Mouse (Mus musculus): Measurements from ENCODE around the gene Serpine2. TPM values are rescaled to one million over a fixed set of nuclear protein-coding genes. Genes with fewer than 3 reads are reported as not detected.

Serpine2 gene
- 637 TPM for polyA plus RNA-seq (2014; fragmentation: Illumina TruSeq; extraction: RNeasy Lipid Tissue Mini Kit (QIAGEN cat#74804))

GRCm38 (mm10) chr1:79861130-79861942 is at the start of gene Serpine2:
Gene Serpine2 (minus strand): TSS chr1:79861180.

GRCm38 (mm10) chr1:79775927-79776458 is 85.0 kb downstream of the Serpine2 start, which contains the start of the genes Mrpl44 and Wdfy1:
Gene Mrpl44 (plus strand): TSS chr1:79776018.
Gene Wdfy1 (minus strand): TSS chr1:79776143.

Other genes with a start within 250 kb of the Serpine2 start
- 7.2 TPM for gene Ap1s3, start 189.2 kb downstream of the Serpine2 start, polyA plus RNA-seq (2014; fragmentation: Illumina TruSeq; extraction: RNeasy Lipid Tissue Mini Kit (QIAGEN cat#74804))
- 12.3 TPM for gene Mrpl44, start 85.2 kb downstream of the Serpine2 start, polyA plus RNA-seq (2014; fragmentation: Illumina TruSeq; extraction: RNeasy Lipid Tissue Mini Kit (QIAGEN cat#74804))
- gene Wdfy1, start 85.0 kb downstream of the Serpine2 start, polyA plus RNA-seq (2014; fragmentation: Illumina TruSeq; extraction: RNeasy Lipid Tissue Mini Kit (QIAGEN cat#74804)): 9.5 TPM

Data from ovary, adult 10 weeks (tissue).